ENCODE assay signal across 18 mouse cellular contexts in the genomic region with DNA sequence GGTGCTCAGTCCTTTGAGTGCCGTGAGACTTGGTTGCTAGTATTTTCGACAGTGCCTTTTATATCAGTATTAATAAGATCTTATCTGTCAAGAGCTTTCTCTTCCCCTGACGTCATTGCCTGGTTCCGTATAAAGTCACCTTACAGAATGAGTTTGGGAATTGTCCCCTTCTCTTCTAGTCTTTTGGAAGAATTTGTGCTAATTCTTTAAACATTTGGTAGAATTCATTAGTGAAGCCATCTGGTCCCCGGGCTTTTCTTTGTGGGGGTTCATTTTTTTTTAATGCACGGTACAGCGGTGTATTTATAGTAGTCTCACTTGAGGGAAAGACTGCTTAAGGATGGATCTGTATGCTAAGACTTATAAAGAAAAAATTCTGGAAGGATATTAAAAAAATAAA.
DNase-seq lines count a peak whose midpoint lies in the region; ATAC-seq and TF ChIP-seq lines count a peak whose summit lies in the region.
"Had no signal": no experiment of that assay in that cellular context is flagged by ENCODE, and none has a peak within 500 bp of the region (broad histone marks: within the 10 kb centered on the region; RNA-seq: fewer than 3 reads in every experiment).

No protein-coding gene starts in this region.

- no peak for ATAC-seq in megakaryocyte-erythroid progenitor cell, adult 5-6 weeks (replicated peaks; ENCODE audit: low FRiP score, low TSS enrichment, poor library complexity, severe bottlenecking)
- ATAC-seq: activated CD4-positive, CD25-positive, alpha-beta regulatory T cell, adult 4 months; CD4-positive, CD25-positive, alpha-beta regulatory T cell, adult 4 months; forebrain, embryonic 13.5 days; forebrain, embryonic 15.5 days; Patski had no signal

- H3K4me3 ChIP-seq in layer of hippocampus, adult 2 months, result no peak overlapping the region
- H3K4me3 ChIP-seq: embryonic facial prominence, embryonic 10.5 days; embryonic facial prominence, embryonic 12.5 days; forebrain, embryonic 13.5 days; forebrain, embryonic 15.5 days had no signal

- peak overlapping the region; percentile 63; the same call in 1 of the 2 replicates for H3K27ac ChIP-seq in layer of hippocampus, adult 2 months
- H3K27ac ChIP-seq: embryonic facial prominence, embryonic 10.5 days; embryonic facial prominence, embryonic 12.5 days; forebrain, embryonic 13.5 days had no signal

- no peak for TF ChIP-seq CTCF in layer of hippocampus, adult 2 months (conservative IDR thresholded peaks at IDR 0.05)

- DNase-seq in cerebellum, adult 9-10 months, result peak; percentile 66
- no peak for DNase-seq in cerebellum, adult 11-12 months
- no peak for DNase-seq in layer of hippocampus, adult 2 months (ENCODE audit: low spot score in 2 of 2)
- DNase-seq in layer of hippocampus, adult 9-11 months, result no peak
- DNase-seq in brain, adult 2 months (ENCODE audit: low read depth, low spot score), result peak; percentile 54
- DNase-seq: adrenal gland, adult 8-10 months; adrenal gland, postnatal 14 days; adrenal gland, postnatal 36 days; B cell, adult 2 months; cerebellum, adult 8-10 months had no signal

Comparison
In these comparisons a context has a peak if more than half of its experiments do, and no peak if none do; other contexts are left out.
1. DNase-seq: peak in cerebellum, adult 9-10 months (single experiment) and brain, adult 2 months (single experiment); none in cerebellum, adult 11-12 months (single experiment), layer of hippocampus, adult 2 months (0 of 2) and layer of hippocampus, adult 9-11 months (single experiment).